Mouse (Mus musculus) cerebellum, adult 2 months (tissue): Measurements from ENCODE around the gene Irx3.

Source experiments
- CTCF ChIP-seq: fragments of 200-500 bp; IDR thresholded peaks from 2 replicates; pipeline ENCODE4 v1.5.1; 2011; ENCODE audit warnings: low read depth, mild to moderate bottlenecking, control low read depth, low read length, moderate library complexity, borderline replicate concordance; ENCODE audit not compliant: insufficient read depth
- POLR2A ChIP-seq: fragments of 200-500 bp; IDR thresholded peaks from 2 replicates; pipeline ENCODE4 v1.6.1; 2011; ENCODE audit warnings: low read length, control low read depth, borderline replicate concordance; ENCODE audit not compliant: insufficient read depth

DNA sequence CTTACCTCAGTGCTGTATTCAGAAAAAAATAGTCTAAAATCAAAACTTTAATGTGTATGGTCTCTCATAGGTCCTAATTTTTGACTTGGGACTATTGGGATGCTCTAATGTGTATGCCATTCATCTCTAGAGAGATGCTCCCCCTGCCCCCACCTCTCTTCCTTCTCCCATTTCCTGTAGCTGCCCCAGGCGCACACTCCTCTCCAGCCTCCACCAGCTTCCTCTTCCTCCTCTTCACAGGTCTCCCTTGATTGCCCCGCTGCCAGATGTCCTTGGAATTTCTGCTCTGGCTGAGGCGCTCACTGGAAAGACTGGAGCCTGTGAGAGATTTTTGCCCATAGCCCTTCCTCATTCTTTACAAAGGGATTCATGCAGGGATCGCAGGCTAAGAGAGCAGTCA lies 20.9 kb upstream of the Irx3 start:
- TF ChIP-seq CTCF = no peak
- no peak for TF ChIP-seq POLR2A
